Mouse (Mus musculus): ENCODE measurements at regions not wholly inside any gene's neighbourhood (a gene's known extent, or its start where the extent isn't known, plus 50 kb on each side); places are given as distances from the start of the nearest gene placed in this dataset.

DNA sequence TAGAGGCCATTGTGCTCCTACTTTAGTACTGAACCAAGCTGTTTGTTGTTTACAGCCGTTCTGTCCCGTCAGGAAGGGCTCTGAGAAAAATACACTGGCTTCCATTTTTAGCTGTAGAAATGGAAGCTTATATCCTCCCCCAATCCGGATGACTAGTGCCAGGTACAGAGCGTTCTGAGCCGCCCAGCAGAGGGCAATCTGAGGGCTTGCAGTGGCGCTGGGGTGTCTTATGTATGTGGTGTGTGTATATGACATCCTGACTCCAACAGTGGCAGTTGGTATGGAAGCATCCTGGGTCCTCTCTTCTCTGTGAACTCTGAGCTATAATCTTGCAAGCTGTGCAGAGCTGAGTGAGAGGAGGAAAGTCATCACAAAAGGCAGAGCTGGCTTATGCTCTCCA, 389.0 kb downstream of the Rps24 start:
- ATAC-seq (replicated peaks; ENCODE audit: poor library complexity): no peak

DNA sequence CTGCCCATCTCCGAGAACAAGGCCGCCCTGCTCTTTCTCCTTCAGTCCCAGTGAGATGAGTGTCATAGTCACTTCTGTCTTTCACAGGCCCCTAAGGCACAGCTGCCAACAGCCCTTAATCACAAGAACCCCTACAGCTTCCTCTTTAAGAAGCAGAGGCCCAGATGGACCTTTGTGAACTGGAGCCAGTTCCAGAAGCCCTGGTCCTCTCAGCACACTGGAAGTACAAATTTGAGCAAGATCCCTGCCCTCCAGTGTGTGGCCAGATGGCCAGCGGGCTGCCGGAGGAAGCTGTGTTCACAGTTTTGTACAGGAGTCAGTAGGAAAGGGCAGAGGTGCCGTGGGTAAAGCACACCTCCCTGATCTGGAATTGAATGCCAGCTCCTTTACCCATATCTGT, 389.6 kb downstream of the Rps24 start:
- ATAC-seq (replicated peaks; ENCODE audit: poor library complexity): no peak

DNA sequence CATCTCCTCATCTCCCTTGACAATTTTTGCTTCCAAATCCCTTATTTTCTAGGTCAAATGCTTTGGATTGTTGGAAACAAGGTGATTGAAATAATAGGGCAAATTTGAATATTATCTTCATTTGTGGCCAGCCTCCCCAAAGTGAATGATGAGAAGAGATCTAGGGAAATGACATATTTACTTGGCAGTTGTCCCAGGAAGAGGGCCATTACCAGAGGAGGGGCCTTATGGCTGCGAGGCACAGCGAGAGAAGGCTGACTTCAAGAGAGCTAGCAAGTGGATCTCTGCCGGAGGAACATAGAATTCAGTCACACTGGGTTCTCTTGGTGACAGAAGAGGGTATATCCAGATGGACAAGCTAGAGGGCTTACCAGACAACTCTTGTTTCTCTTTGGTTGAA, 390.9 kb downstream of the Rps24 start:
- ATAC-seq (replicated peaks; ENCODE audit: poor library complexity): no peak

DNA sequence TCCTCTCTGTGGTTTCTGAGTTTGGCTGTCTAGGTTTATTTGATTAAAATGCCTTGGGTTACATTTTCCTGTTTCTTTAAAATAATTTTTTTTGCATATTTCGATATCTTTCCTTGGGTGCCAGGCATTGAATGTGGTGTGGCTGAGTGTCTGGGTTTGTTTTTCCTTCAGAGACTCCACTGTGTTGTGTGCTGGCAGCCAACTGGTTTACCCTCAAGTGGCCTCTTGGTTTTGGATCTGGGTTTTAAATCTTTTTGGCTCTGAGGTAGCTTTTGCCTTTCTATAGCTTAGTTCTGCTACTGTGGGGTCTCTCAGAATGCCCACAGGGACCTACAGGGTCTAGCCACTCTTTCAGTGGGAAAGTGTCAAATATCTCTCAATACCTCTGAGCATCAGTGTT, 399.2 kb downstream of the Rps24 start:
- no peak for ATAC-seq (replicated peaks; ENCODE audit: poor library complexity)

DNA sequence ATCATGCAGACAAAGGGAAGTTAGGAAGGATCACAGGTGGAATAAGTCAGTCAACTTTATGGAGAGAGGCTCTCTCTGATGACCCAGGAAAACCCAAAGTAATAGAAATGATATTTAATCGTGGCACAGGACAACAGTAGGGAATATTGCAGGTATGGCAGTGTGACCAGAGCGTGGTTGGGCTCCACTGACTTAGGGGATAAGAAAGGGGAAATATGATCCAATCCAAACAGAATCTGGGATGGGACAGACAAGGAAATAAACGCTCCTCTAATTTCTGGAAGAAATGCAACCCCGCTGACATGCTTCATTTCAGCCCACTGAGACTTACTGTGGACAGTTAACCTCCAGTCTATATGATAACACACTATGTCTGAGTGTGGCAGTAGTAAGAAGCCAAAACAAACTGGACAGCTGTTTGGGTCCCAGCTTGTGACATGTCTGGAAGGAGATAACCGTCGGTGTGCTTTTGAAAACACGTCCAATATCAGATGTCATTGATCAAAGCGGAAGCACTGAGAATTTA, 400.0 kb downstream of the Rps24 start:
- no peak for ATAC-seq (replicated peaks; ENCODE audit: poor library complexity)

DNA sequence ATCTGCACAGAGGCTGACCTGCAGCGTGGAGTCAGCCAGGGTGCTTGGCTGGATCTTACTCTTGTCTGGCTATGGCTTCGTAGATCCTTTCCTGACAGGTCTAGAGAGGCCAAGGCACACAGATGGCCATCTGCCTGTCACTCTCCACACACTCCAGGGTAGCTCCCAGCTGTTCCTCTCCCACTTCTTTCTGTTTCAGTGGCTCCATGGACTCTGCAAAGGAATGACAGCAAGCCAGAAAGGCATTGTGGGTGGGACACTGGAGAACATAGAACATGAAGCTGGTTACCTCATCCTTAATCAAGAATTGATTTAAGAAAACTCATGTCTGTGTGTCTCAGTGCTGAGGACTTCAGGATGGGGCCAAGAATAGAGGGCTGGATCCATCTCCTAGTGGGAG, 403.9 kb downstream of the Rps24 start:
- no peak for ATAC-seq (replicated peaks; ENCODE audit: poor library complexity)

DNA sequence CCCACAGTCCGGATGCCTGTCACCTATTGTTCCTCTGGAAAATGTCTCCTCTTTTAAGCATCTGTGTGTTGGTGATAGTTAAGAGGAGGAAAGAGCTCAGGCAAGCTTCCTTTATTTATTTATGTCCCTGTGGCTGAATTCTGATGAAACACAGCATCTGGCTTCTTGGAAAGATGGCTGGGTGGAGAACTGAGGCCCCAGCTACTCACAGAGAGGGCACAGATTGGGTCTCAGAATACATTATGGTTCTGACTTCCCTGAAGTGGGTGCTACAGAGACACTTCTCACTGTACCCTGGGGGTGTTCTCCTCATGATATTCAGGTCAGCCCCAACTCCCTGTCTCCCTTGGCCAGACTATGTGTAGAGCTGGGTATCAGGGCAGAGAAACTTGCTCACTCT, 408.3 kb downstream of the Rps24 start:
- no peak for ATAC-seq (replicated peaks; ENCODE audit: poor library complexity)

DNA sequence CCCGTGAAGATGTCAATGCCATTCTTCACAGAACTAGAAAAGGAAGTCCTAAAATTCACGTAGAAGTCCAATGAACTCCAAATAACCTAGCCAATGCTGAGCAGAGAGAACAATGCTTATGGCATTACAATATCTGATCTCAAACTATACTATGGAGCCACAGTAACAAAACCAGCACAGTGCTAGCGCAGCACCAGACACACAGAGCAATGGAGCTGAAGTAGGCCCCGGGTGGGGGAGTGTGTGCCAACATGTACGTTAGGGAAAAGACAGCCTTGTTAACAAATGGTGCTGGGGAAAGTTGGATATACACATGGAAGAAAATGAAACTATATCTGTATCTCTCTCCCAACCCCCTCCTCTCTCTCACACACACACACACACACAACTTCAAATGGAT, 409.8 kb downstream of the Rps24 start:
- no peak for ATAC-seq (replicated peaks; ENCODE audit: poor library complexity)

DNA sequence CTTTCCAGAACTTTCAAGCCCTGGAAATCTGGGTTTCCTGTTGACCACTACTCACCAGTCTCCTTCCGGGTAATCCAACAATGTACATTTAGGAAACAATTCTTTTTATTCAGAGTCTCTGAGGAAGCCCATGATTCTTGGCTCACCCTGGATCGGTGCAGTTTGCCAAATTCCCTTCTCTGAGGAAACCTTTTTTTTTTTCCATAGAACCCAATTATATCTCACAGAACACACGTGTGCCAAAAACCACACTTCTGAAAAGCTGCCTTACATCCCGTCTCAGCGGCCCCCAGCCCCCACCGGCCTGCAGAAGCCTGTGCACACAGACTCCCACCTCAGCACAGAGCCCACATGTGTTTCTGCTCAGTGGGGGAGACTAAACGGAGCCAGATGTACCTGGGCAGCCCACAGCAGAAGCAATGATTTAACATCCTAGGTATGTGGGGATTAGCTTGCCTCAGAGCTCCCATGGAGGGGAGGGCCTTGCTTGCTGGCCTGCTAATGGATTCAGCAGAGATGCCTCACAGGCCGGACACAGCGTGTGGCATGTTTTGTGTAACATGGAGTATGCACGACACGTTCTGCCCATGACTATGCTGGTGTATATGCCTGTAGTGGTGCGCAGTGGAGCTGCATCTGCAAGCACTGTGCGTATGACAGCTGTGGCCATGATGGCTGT, 413.7 kb downstream of the Rps24 start:
- no peak for ATAC-seq (replicated peaks; ENCODE audit: poor library complexity)

DNA sequence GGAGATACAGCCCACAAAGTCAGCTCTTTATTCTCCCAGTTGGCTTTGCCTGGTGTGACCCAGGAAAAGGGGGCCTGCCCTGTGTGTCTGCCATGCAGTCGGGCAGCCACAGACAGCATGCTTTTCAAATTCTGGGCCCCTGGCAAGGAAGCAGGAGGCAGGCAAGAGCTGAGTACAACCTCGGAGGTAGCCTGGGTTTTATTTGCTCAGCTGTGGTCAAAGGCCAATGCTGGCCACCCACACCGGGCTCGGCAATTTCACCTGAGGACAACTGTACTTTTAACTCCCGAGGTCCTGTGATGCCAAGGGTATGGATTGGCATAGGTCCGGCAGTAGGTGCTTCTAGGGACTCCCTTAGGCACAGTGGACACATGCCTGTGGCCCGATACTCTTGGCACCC, 414.8 kb downstream of the Rps24 start:
- no peak for ATAC-seq (replicated peaks; ENCODE audit: poor library complexity)

DNA sequence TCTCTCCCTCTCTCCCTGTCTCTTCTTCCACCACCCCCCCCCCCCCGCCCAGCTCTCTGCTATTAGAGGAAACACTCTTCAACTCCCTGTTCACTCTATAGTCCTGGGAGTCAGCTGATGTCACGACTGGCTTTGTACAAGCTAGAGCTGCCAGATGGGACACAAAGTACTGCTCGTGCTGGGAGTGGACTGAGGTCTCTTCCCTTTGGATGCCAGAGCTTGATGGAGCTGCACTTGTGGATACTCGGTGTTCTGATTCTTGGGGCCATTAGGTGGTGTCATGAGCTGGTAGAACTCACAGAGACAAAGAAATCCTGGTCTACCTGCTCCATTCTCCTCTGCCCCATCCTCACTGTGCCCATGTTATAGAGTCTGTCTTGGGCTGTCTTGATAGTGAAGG, 415.9 kb downstream of the Rps24 start:
- ATAC-seq (replicated peaks; ENCODE audit: poor library complexity): no peak

DNA sequence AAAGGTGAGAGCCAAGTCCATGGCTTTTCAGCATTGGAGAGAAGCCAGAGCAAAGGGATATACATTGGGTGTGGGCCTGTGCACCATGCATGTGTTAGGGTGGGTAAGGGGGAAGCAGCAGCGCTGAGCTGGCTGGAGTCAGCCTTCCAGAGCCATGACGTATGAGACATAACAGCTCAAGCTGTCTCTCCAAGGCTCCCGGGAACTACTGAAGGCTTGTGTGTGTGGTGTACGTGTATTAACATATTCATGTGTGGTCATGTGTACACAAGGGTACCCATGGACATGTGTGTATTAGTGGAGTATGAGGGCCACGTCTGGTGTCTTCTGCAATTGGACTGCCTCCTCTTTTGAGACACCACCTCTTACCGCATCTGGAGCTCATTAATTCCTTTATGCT, 417.8 kb downstream of the Rps24 start:
- ATAC-seq (replicated peaks; ENCODE audit: poor library complexity): no peak

DNA sequence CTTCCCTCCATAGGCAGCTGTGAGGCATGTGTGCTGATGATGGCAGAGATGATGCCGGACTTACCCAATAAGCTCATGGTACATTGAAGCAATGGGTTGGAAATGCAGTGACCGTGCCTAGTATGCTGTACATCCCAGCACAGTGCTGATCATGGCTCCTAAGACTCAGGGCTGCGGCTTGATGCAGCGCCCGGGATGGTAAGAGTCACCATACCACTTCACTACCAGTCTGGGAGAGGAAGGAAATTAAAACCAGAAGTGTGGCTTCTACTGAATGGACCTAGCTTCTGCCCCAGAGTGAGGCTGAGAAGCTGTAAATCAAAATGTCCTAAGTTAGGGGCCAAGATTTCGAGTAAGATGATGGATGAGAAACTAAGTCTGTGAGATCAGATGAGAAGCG, 420.0 kb downstream of the Rps24 start:
- ATAC-seq (replicated peaks; ENCODE audit: poor library complexity): peak; percentile 37; the same call in 1 of the 2 replicates

DNA sequence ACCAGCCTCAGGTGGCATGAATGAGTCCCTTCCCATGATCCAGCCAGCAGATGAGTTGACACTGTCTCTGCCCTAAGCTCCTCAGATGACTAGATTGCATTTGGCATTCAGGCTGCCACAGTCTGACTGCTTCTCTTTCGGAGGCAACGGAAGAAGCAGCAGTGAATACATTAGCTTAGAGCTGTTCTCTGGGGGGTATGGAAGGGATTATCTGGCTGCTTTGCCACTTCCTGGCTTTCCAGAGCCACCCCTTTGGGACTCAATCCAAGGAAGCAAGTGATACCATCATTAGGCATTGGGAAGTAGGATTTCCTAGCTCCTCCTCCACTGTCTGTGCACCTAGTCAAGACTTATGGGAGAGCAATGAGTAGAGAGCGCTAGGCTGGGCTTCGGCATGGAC, 421.5 kb downstream of the Rps24 start:
- ATAC-seq (replicated peaks; ENCODE audit: poor library complexity): no peak

DNA sequence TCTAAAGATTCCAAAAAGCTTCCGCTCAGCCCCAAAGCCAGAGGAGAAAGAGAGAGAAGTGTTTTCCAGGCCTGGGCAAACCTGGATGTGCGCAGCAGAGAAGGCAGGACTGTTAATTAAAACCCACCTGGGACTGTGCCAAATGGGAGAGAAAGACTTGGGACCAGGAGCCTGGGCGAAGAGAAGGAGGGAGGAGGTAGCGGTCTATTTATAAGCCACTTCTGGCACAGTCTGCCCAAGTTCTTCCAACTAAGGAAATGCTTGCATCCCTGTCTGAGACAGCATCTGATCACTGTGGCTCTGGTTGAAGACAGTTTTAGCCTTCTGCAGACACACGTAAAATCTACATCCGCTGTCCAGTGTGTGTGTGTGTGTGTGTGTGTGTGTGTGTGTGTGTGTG, 424.7 kb downstream of the Rps24 start:
- ATAC-seq (replicated peaks; ENCODE audit: poor library complexity): no peak

DNA sequence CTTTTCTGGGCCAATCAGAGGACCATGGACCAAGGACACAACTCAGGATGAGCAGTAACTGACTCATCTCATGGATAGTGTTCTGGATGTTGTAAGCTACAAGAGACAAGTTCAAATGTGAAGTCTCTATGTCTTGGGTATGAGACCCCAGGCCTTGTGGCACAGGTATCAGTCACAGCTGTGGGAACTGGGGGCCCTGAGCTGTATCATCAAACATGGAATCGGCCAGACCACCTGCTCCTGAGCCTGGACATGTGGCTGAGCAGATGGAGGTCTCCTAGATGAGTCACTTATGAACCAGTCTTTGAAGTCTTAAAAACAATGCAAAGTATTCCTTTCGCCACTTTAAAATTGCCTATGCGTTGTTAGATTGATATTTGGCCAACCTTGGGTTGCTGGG, 432.1 kb downstream of the Rps24 start:
- no peak for ATAC-seq (replicated peaks; ENCODE audit: poor library complexity)

DNA sequence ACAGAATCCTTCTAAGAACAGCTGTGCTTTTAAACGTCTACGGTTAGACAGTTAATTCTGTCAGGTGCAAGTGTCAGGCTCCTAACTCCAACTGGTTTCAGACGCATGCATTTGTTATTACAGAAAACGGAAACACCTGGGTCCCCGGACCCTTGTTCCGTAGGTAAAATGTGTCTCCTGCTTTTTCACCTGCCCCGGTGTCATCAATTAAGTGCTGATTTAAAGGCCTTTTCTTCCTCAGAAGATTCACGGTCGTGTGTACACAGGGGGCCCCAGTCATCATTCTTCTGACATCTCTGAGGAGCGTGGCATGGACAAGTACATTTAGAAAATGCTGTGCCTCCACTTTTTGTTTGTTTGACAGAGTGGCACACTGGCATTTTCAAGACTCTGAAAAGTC, 435.1 kb downstream of the Rps24 start:
- no peak for ATAC-seq (replicated peaks; ENCODE audit: poor library complexity)

DNA sequence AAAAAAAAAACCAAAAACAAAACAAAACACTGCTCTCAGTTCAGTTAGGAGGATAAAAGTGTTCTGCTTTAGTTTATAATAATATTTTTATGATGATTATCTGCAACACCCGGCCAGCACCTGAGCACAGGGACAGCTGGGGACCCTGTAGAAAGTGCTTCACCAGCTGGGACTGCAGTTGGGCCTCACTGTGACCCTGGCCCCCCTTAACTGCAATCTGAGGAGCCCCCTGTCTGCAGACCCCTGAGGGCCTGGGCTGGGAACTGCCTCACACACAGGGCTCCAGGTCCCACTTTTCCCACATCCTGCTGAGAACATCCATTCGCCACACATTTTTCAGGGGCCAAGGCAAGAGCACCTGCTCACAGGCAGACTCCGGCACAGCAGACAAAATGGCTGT, 437.6 kb downstream of the Rps24 start:
- ATAC-seq (replicated peaks; ENCODE audit: poor library complexity): no peak

DNA sequence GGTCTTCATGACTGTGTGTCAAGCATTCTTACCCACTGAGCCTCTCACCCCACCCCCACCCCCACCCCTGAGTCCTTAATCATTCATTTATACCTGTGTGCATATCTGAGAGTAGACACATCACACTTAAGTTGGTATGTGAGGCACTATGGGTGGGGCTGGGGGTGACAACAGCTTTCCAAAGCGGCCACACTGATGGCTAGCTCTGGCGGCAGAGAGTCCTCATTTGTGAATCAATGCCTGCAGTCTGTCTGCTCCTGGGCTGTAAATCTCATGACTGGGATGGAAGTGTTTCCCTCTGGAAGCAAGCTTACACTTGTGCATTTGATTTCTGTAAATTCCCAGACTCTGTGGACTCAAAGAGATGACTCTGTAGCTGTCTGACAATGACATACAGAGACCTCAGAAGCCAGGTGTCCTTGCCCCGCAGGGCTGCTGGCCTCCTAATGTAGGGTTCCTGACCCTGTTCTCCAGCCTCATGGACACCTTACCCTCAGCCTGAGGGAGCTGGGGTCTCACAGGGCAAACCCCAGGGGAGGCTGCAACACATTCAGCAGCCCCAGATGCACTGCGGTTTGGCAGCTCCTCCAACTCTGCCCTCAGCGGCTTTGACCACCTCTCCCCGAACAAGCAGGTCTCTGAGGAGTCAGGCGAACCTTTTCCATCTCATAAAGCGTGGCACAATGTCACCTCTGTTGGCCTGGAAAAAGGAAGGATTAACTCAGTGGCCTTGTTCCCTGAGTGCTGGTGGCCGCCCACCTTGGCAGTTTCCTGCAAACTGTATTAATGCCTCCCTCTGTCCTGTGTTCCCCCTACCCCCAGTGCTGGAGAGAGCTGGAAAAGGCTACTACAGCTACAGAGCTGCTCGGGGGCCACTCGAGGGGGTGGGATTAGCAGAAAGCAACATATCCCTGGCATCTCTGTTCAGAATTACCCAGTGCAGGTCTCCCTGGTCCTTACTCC, 439.4 kb downstream of the Rps24 start:
- no peak for ATAC-seq (replicated peaks; ENCODE audit: poor library complexity)

DNA sequence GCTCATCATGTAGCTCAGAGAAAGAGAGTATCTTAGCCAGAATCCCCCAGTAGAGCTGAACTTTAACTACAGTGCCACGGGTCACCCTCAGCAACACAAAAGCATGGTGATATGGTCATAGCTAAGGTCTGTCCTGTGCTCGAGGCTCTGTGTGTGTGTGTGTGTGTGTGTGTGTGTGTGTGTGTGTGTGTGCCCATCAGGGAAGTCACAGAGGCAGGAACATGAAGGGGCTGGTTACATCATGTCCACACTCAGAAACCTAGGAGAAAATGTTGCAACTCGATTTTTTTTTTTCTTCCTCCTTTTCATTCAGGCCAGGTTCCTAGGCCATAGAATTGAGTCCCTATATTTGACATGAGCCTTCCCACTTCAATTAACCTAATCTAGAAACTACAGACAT, 441.8 kb downstream of the Rps24 start:
- peak; percentile 69 for ATAC-seq (replicated peaks; ENCODE audit: poor library complexity)

DNA sequence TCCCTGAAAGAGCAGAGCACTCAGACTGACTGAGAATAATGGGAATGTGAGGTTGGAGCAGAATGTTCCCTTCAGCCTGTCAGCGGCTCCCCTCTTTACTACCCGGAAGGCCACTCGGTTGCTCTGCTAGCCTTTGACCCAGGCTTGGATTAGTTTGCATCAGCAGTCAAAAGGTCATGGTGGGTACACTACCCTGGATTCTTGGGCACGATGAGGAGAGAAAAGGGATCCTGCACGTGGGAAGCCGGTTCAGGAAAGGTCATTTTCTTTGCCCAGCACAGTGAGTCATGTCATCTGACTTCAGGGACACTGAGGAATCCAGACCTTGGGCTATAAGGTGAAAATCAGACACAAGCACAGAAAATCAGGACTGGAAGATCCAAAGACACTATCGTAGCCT, 443.3 kb downstream of the Rps24 start:
- no peak for ATAC-seq (replicated peaks; ENCODE audit: poor library complexity)

DNA sequence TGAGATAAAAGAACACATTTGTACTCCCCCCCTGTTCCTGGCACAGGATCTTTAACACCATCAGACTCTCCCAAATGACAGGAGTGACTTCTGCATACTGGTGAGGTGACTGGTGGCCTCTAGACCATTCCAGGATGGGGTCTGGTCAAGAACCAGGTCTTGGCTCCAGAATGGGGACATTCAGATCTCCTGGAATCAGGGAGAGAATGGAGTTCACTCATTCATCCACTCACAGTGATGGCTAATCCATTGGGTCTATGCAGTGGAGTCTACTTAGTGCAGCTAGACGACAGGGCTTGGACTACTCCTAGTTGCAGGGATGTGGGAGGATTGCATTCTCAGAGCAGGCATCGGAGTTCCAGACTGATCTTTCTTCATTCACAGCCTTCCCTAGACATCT, 451.0 kb downstream of the Rps24 start:
- ATAC-seq (replicated peaks; ENCODE audit: poor library complexity): no peak
